11 mouse cellular contexts compared by ENCODE assay signal in the genomic region with DNA sequence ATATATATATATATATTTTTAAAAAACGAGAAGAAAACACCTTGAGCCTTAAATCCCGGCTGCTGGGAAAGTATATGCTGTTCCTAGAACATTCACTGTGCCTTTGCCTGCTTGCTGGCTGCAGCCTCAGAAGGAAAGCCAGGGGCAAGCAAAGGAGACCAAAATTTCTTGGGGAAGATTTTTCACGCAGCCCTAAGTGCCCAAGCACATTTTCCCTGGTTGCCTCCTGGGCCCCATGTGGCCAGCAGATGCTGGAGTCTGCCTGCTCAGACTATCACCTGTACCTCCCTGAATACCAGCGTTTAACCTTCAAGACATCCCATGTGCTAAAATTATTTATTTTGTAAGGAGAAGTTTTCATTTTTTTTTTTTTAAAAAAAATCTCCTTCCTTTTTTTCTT. TPM values are rescaled to one million over a fixed set of nuclear protein-coding genes. Genes with fewer than 3 reads are reported as not detected.
DNase-seq lines count a peak whose midpoint lies in the region; ATAC-seq and TF ChIP-seq lines count a peak whose summit lies in the region.
"Had no signal": no experiment of that assay in that cellular context is flagged by ENCODE, and none has a peak within 500 bp of the region (broad histone marks: within the 10 kb centered on the region; RNA-seq: fewer than 3 reads in every experiment).

No protein-coding gene starts in this region.

- no peak for ATAC-seq in heart, embryonic 14.5 days (ENCODE audit: insufficient number of reproducible peaks, insufficient read depth, low FRiP score, low read depth)
- no peak for ATAC-seq in embryonic facial prominence, embryonic 12.5 days (ENCODE audit: insufficient number of reproducible peaks, insufficient read depth, low FRiP score, low TSS enrichment)
- no peak for ATAC-seq in hindbrain, embryonic 16.5 days
- no peak for ATAC-seq in midbrain, embryonic 15.5 days (replicated peaks)
- no peak for ATAC-seq in liver, postnatal 0 days

- peaks cover 7 to 20% of the 10 kb centered on the region in 2 experiments; a peak in 3 of 4 replicates for H3K4me1 ChIP-seq in heart, embryonic 14.5 days (ENCODE audit: control insufficient read depth in 2 of 2, insufficient read depth in 2 of 2, low read length in 2 of 2)
- peaks cover 26% of the 10 kb centered on the region for H3K4me1 ChIP-seq in embryonic facial prominence, embryonic 12.5 days
- peaks cover 26% of the 10 kb centered on the region for H3K4me1 ChIP-seq in hindbrain, embryonic 16.5 days (ENCODE audit: control insufficient read depth, insufficient read depth, low read depth, low read length)
- peaks cover 41% of the 10 kb centered on the region for H3K4me1 ChIP-seq in midbrain, embryonic 15.5 days
- H3K4me1 ChIP-seq in liver, postnatal 0 days (ENCODE audit: insufficient read depth), result peaks cover 3% of the 10 kb centered on the region

- H3K4me2 ChIP-seq in heart, embryonic 14.5 days (ENCODE audit: low read length), result peak overlapping the region; percentile 86
- H3K4me2 ChIP-seq in embryonic facial prominence, embryonic 12.5 days (replicated peaks), result peak overlapping the region; percentile 40
- H3K4me2 ChIP-seq in hindbrain, embryonic 16.5 days (ENCODE audit: low read length), result peak overlapping the region; percentile 49
- H3K4me2 ChIP-seq in midbrain, embryonic 15.5 days, result peak overlapping the region; percentile 34
- no peak overlapping the region for H3K4me2 ChIP-seq in liver, postnatal 0 days (ENCODE audit: low read depth, low read length)

- no peak for TF ChIP-seq CTCF in liver, postnatal 0 days (IDR thresholded peaks at IDR 0.05; ENCODE audit: low read depth)

- H3K27ac ChIP-seq in heart, embryonic 14.5 days (replicated peaks in 1 of 2; ENCODE audit: control insufficient read depth in 1 of 2, insufficient read depth in 1 of 2, low read depth in 2 of 2, low read length in 2 of 2), result no peak overlapping the region
- H3K27ac ChIP-seq in embryonic facial prominence, embryonic 12.5 days, result no peak overlapping the region
- H3K27ac ChIP-seq in hindbrain, embryonic 16.5 days (ENCODE audit: low read depth, low read length), result 0 out of 2 replicates have a peak overlapping the region, but pooled peaks have one; percentile 23
- H3K27ac ChIP-seq in midbrain, embryonic 15.5 days, result no peak overlapping the region
- no peak overlapping the region for H3K27ac ChIP-seq in liver, postnatal 0 days (ENCODE audit: low read depth)

- no peak overlapping the region for H3K4me3 ChIP-seq in heart, embryonic 14.5 days (ENCODE audit: control insufficient read depth in 1 of 2, insufficient read depth in 1 of 2, low read depth in 1 of 2, low read length in 2 of 2)
- H3K4me3 ChIP-seq in embryonic facial prominence, embryonic 12.5 days, result peak overlapping the region; percentile 23
- H3K4me3 ChIP-seq in hindbrain, embryonic 16.5 days (ENCODE audit: low read length), result peak overlapping the region; percentile 22; the same call in 1 of the 2 replicates
- peak overlapping the region; percentile 21 for H3K4me3 ChIP-seq in midbrain, embryonic 15.5 days
- no peak overlapping the region for H3K4me3 ChIP-seq in liver, postnatal 0 days (ENCODE audit: low read depth, low read length)

- TF ChIP-seq EP300 in liver, postnatal 0 days (IDR thresholded peaks at IDR 0.05; ENCODE audit: low read depth), result no peak

- DNase-seq in heart, adult 18-20 months, result no peak
- DNase-seq in liver, postnatal 0 days, result no peak
- DNase-seq in thymus, postnatal 0 days (ENCODE audit: low spot score), result no peak
- DNase-seq in thymus, postnatal 4 days, result no peak
- DNase-seq: cerebellum, adult 11 months; kidney, adult 11 months; right cerebral cortex, postnatal 4 days had no signal

- 43% methylated on average over 4 of the region's 4 CpGs for WGBS in heart, embryonic 14.5 days
- WGBS in embryonic facial prominence, embryonic 12.5 days, result 35% methylated on average over 4 of the region's 4 CpGs
- WGBS in hindbrain, embryonic 16.5 days, result 42% methylated on average over 4 of the region's 4 CpGs
- 61% methylated on average over 4 of the region's 4 CpGs for WGBS in midbrain, embryonic 15.5 days
- WGBS in liver, postnatal 0 days (ENCODE audit: insufficient replicate concordance), result 60% methylated on average over 4 of the region's 4 CpGs

- no peaks in the 10 kb centered on the region for H3K9me3 ChIP-seq in heart, embryonic 14.5 days (ENCODE audit: control insufficient read depth, low read length)
- H3K9me3 ChIP-seq in embryonic facial prominence, embryonic 12.5 days, result no peaks in the 10 kb centered on the region
- H3K9me3 ChIP-seq in hindbrain, embryonic 16.5 days (ENCODE audit: control insufficient read depth, low read length), result no peaks in the 10 kb centered on the region
- H3K9me3 ChIP-seq in midbrain, embryonic 15.5 days, result no peaks in the 10 kb centered on the region
- H3K9me3 ChIP-seq in liver, postnatal 0 days (ENCODE audit: low read length), result no peaks in the 10 kb centered on the region

- H3K27me3 ChIP-seq in heart, embryonic 14.5 days (ENCODE audit: control insufficient read depth, insufficient read depth, low read length), result peaks cover 58% of the 10 kb centered on the region
- no peaks in the 10 kb centered on the region for H3K27me3 ChIP-seq in embryonic facial prominence, embryonic 12.5 days
- H3K27me3 ChIP-seq in hindbrain, embryonic 16.5 days (replicated peaks; ENCODE audit: control insufficient read depth, insufficient read depth, low read length), result no peaks in the 10 kb centered on the region
- no peaks in the 10 kb centered on the region for H3K27me3 ChIP-seq in midbrain, embryonic 15.5 days (replicated peaks)
- peaks cover 42% of the 10 kb centered on the region for H3K27me3 ChIP-seq in liver, postnatal 0 days (ENCODE audit: insufficient read depth, low read length)

- H3K36me3 ChIP-seq in heart, embryonic 14.5 days (ENCODE audit: control insufficient read depth, insufficient read depth, low read length), result no peaks in the 10 kb centered on the region
- H3K36me3 ChIP-seq in embryonic facial prominence, embryonic 12.5 days, result peaks cover 10% of the 10 kb centered on the region; the same call in 1 of the 2 replicates
- H3K36me3 ChIP-seq in hindbrain, embryonic 16.5 days (ENCODE audit: control insufficient read depth, insufficient read depth, low read length), result no peaks in the 10 kb centered on the region
- H3K36me3 ChIP-seq in midbrain, embryonic 15.5 days (replicated peaks), result no peaks in the 10 kb centered on the region
- no peaks in the 10 kb centered on the region for H3K36me3 ChIP-seq in liver, postnatal 0 days (replicated peaks; ENCODE audit: insufficient read depth, low read length)

- H3K9ac ChIP-seq in heart, embryonic 14.5 days (ENCODE audit: low read length), result no peak overlapping the region; the same call in 1 of the 2 replicates
- H3K9ac ChIP-seq in embryonic facial prominence, embryonic 12.5 days, result peak overlapping the region; percentile 24; the same call in 1 of the 2 replicates
- peak overlapping the region; percentile 38 for H3K9ac ChIP-seq in hindbrain, embryonic 16.5 days (ENCODE audit: low read depth, low read length)
- no peak overlapping the region for H3K9ac ChIP-seq in midbrain, embryonic 15.5 days
- H3K9ac ChIP-seq in liver, postnatal 0 days (replicated peaks), result no peak overlapping the region

RNA-seq across cellular contexts. Expression of gene Sox9, which starts 4.4 kb away (rescaled TPM):
- polyA plus RNA-seq in heart, embryonic 14.5 days (2014; fragmentation: Nextera tagmentation; extraction: Ambion mirVana), result 17.7 and 20.7 TPM in 2 replicates
- total RNA-seq in heart, adult 18-20 months (2021), result 1 to 10 TPM; 1.0 to 1.2 TPM
- polyA plus RNA-seq in embryonic facial prominence, embryonic 12.5 days (2016; fragmentation: Nextera tagmentation; extraction: Ambion mirVana), result 138 and 149 TPM in 2 replicates
- 46.1 and 53.2 TPM in 2 replicates for polyA plus RNA-seq in hindbrain, embryonic 16.5 days (2015; fragmentation: Nextera tagmentation; extraction: Ambion mirVana)
- 43.0 and 49.3 TPM in 2 replicates for polyA plus RNA-seq in midbrain, embryonic 15.5 days (2015; fragmentation: Nextera tagmentation; extraction: Ambion mirVana)
- 2.5 TPM in 2 replicates for polyA plus RNA-seq in liver, postnatal 0 days (2015; fragmentation: Nextera tagmentation; extraction: Ambion mirVana)
- 6.0 and 7.2 TPM in 2 replicates for polyA plus RNA-seq in thymus, postnatal 0 days (2015; fragmentation: Nextera tagmentation; extraction: Ambion mirVana)

Comparison
In these comparisons a context has a peak if more than half of its experiments do, and no peak if none do; other contexts are left out.
1. H3K4me3 ChIP-seq: peak in embryonic facial prominence, embryonic 12.5 days (single experiment), hindbrain, embryonic 16.5 days (single experiment) and midbrain, embryonic 15.5 days (single experiment); none in heart, embryonic 14.5 days (0 of 2) and liver, postnatal 0 days (single experiment).
2. H3K9ac ChIP-seq: peak in embryonic facial prominence, embryonic 12.5 days (single experiment) and hindbrain, embryonic 16.5 days (single experiment); none in heart, embryonic 14.5 days (single experiment), midbrain, embryonic 15.5 days (single experiment) and liver, postnatal 0 days (single experiment).